Mouse (Mus musculus): ENCODE results near the gene Smad6.

GRCm38 (mm10) chr9:63958337-63959030 lies 63.4 kb downstream of the Smad6 start:
- TF ChIP-seq CTCF (IDR thresholded peaks at IDR 0.05; ENCODE audit: low read depth), result no peak
- TF ChIP-seq EP300 (IDR thresholded peaks at IDR 0.05; ENCODE audit: low read depth), result no peak
